Mouse (Mus musculus) heart, adult 2 months (tissue): ENCODE data around the gene Arl3. TPM values are rescaled to one million over a fixed set of nuclear protein-coding genes. Genes with fewer than 3 reads are reported as not detected.

Source experiments
- DNase-seq, 2 experiments: peaks; one replicate each; pipeline ENCODE4 v3.0.0; 2021
- H3K27ac ChIP-seq: fragments of 200-600 bp; 2 replicates; pipeline ENCODE4 v1.8.1; 2022
- H3K27me3 ChIP-seq: fragments of 200-500 bp; 2 replicates; pipeline ENCODE4 v1.6.1; 2012; ENCODE audit warnings: mild to moderate bottlenecking, low read length, inconsistent platforms, mixed read lengths; ENCODE audit not compliant: control insufficient read depth, insufficient read depth
- H3K36me3 ChIP-seq: fragments of 200-500 bp; 2 replicates; pipeline ENCODE4 v1.6.1; 2012; ENCODE audit warnings: low read length, inconsistent platforms; ENCODE audit not compliant: control insufficient read depth, insufficient read depth
- H3K4me1 ChIP-seq: fragments of 200-500 bp; 2 replicates; pipeline ENCODE4 v1.6.1; 2011; ENCODE audit warnings: low read length; ENCODE audit not compliant: control insufficient read depth, insufficient read depth
- H3K4me3 ChIP-seq: fragments of 200-600 bp; 2 replicates; pipeline ENCODE4 v1.8.1; 2022
- H3K79me2 ChIP-seq: fragments of 200-500 bp; replicated peaks from 2 replicates; pipeline ENCODE4 v1.6.1; 2012; ENCODE audit warnings: mild to moderate bottlenecking, inconsistent platforms, low read length, moderate library complexity, mixed read lengths; ENCODE audit not compliant: control insufficient read depth, insufficient read depth
- H3K9ac ChIP-seq: fragments of 200-500 bp; 2 replicates; pipeline ENCODE4 v1.6.1; 2012; ENCODE audit warnings: low read depth, mild to moderate bottlenecking, control low read depth, inconsistent platforms, low read length, mixed read lengths
- CTCF ChIP-seq: fragments of 200-600 bp; IDR thresholded peaks from 2 replicates; pipeline ENCODE4 v1.8.1; 2022; ENCODE audit warnings: antibody characterized with exemption, mild to moderate bottlenecking, moderate library complexity
- EP300 ChIP-seq: fragments of 200-500 bp; IDR thresholded peaks from 2 replicates; pipeline ENCODE4 v1.6.1; 2011; ENCODE audit warnings: low read depth, low read length, control low read depth; ENCODE audit not compliant: insufficient read depth
- POLR2A ChIP-seq: fragments of 200-500 bp; IDR thresholded peaks from 2 replicates; pipeline ENCODE4 v1.6.1; 2011; ENCODE audit warnings: mild to moderate bottlenecking, low read depth, low read length, control low read depth; ENCODE audit not compliant: insufficient read depth
- WGBS: fragments of 180-500 bp; shearing (Covaris S2); methylation state at CpG from one replicate; pipeline ENCODE4 v1.1.7; 2018; 5-methylcytosine and 5-hydroxymethylcytosine counted together
- intact Hi-C: fragments of 180-260 bp; cut with DNase I; formaldehyde crosslinking; loops from one replicate; pipeline ENCODE4 v1.15.1; 2025
- polyA plus RNA-seq: library from polyadenylated mRNA; depleted of rRNA; stranded (reverse); fragments of >200 nt; gene quantifications from 2 replicates; pipeline ENCODE4 v1.2.3, GENCODE M21; 2012
- total RNA-seq, 2 experiments: library from RNA; stranded (reverse); gene quantifications; 2 replicates each; pipeline ENCODE4 v1.2.3; 2021

Arl3 gene
- total and polyA plus RNA-seq, 3 experiments = 36.1 to 43.4 (median 38.3) TPM

DNA sequence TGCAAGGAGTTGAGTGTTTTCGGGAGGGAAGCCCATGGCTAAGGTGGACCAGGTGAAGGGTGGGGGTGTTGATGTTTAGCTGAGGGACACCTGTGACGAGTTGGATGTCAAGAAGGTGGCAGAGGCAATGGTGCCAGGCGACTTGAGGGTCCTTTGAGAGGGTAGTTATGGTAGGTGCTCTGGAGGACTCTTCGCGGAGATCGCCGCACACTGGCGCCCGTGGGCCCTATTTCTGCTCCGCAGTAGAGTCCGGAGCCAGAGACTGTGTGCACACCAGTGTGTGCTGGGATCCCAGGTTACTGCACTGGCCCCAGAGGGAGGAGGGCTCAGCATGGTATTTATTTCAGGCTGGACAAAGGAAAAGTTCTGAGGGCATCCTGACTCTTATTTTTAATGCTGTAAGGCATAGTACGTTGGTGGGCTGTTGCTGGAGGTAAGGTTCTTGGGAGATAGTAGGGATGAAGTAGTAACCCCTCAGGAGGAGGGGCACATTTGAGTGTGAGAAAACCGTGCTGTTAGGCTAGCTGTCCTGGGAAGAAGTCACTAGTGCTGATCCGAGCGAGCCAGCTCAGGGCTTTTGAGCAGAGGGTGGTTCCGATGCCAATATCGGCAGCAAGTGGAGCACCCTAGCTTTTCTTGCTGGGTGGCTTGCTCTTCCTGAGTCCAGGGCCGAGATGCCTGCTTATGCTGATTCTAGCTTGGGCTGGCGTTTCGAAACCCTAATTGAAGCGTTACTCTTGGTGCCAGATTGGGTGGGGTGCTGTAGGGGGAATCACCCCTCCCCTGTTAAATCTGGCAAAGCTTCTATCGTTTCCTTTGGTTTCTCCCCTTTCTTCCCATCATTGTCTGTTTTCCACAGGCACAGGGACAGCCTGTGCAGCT, 26.6 kb upstream of the Arl3 start:
- Histone ChIP-seq H3K4me1 (no peaks in the 10 kb centered on the region; the same call in none of the 2 replicates), H3K79me2 (peaks cover 3% of the 10 kb centered on the region; the same call in 1 of the 2 replicates), H3K36me3 (no peaks in the 10 kb centered on the region), H3K27ac (peak overlapping the region; percentile 81), H3K4me3 (peak overlapping the region; percentile 82), H3K9ac (peak overlapping the region; percentile 75), H3K27me3 (no peaks in the 10 kb centered on the region)
- 6% methylated on average over 22 of the region's 22 CpGs for WGBS
- TF ChIP-seq CTCF (no peak), EP300 (0 out of 2 replicates have a peak, but pooled peaks have one; percentile 25)
- DNase-seq = peak; percentile 50 to 61
- intact Hi-C loops = loop anchor here (2.0 to 5.0 kb wide), 3 partner anchors 19 to 273 kb away; no protein-coding TSS in a partner anchor

- Histone ChIP-seq H3K9ac (peak within 1 kb of the TSS; percentile 75), H3K4me3 (peak within 1 kb of the TSS; percentile 82), H3K4me1 (no peaks in the 10 kb centered on the region; the same call in none of the 2 replicates), H3K36me3 (no peaks in the 10 kb centered on the region), H3K27ac (peak within 1 kb of the TSS; percentile 81), H3K79me2 (peaks cover 3% of the 10 kb centered on the region; the same call in 1 of the 2 replicates), H3K27me3 (no peaks in the 10 kb centered on the region)
- intact Hi-C loops = loop anchor here (2.0 to 5.0 kb wide), 3 partner anchors 20 to 274 kb away; no protein-coding TSS in a partner anchor
- 2% methylated on average over 22 of the region's 22 CpGs for WGBS
- TF ChIP-seq POLR2A (peak; percentile 78), CTCF (no peak), EP300 (peak; percentile 90)
- peak; percentile 95 to 98 for DNase-seq
Measured at GRCm38 (mm10) chr19:46598720-46599252, 25.8 kb upstream of the Arl3 start, which contains the start of gene Wbp1l. Wbp1l (plus strand) TSS chr19:46599084.

- Histone ChIP-seq H3K79me2 (peaks cover 3% of the 10 kb centered on the region; the same call in 1 of the 2 replicates), H3K4me1 (no peaks in the 10 kb centered on the region; the same call in none of the 2 replicates), H3K9ac (no peak overlapping the region), H3K4me3 (peak overlapping the region; percentile 82), H3K36me3 (no peaks in the 10 kb centered on the region), H3K27me3 (no peaks in the 10 kb centered on the region), H3K27ac (peak overlapping the region; percentile 26; the same call in 1 of the 2 replicates)
- intact Hi-C loops = loop anchor here (2.0 to 5.0 kb wide), 3 partner anchors 21 to 274 kb away; no protein-coding TSS in a partner anchor
- TF ChIP-seq EP300 (no peak), CTCF (no peak), POLR2A (no peak)
- 80% methylated on average over 4 of the region's 4 CpGs for WGBS
- DNase-seq = no peak
Measured at GRCm38 (mm10) chr19:46598187-46598586, 25.2 kb upstream of the Arl3 start.

GRCm38 (mm10) chr19:46592751-46593439, 19.9 kb upstream of the Arl3 start:
- intact Hi-C loops = no loop called here
- Histone ChIP-seq H3K27me3 (no peaks in the 10 kb centered on the region), H3K4me3 (no peak overlapping the region), H3K4me1 (no peaks in the 10 kb centered on the region), H3K36me3 (no peaks in the 10 kb centered on the region), H3K79me2 (no peaks in the 10 kb centered on the region), H3K27ac (no peak overlapping the region), H3K9ac (no peak overlapping the region)
- TF ChIP-seq CTCF = peak; percentile 44
- no peak for TF ChIP-seq EP300
- WGBS = 91% methylated on average over 9 of the region's 9 CpGs
- no peak for DNase-seq

DNA sequence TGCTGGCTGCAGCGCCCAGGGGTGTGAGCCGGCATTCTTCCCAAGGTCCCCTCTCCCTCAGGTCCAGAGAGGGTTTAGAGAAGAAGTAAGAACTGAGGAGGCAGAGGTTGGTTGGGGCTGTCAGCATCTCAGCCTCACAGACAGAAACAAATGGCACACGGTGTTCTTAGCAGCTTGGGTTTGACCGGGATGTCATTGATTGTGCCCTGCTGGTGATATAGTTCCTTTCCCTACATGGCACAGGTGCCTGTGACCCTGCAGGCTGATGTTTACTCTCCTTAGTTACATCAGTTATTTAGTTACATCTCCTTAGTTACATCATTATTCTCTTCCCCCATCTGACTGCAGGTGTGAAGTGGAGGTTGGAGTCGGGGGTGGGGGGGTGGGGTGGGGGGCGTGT, 18.6 kb upstream of the Arl3 start:
- Histone ChIP-seq H3K27me3 (no peaks in the 10 kb centered on the region), H3K27ac (no peak overlapping the region), H3K4me3 (no peak overlapping the region), H3K4me1 (no peaks in the 10 kb centered on the region), H3K36me3 (no peaks in the 10 kb centered on the region), H3K9ac (no peak overlapping the region), H3K79me2 (no peaks in the 10 kb centered on the region)
- WGBS = 85% methylated on average over 6 of the region's 6 CpGs
- intact Hi-C loops = no loop called here
- TF ChIP-seq EP300 (no peak), POLR2A (no peak), CTCF (no peak)
- DNase-seq = no peak
